Mouse (Mus musculus) mouse embryonic stem cell (cell line): Measurements from ENCODE around the gene Cdca5.
"Not testable (repeated sequence)": the region's sequence is repeated elsewhere in the genome, so short reads cannot be mapped to it uniquely, and the experiment has no call there.

ENCODE experiments used
- in situ Hi-C, 2 experiments: fragments of 300-500 bp; cut with MboI; formaldehyde crosslinking; loops; 1 replicate in 1 of 2; 3 replicates in 1 of 2; pipeline ENCODE4 v1.14.3; 2019 to 2020; ENCODE audit warnings: low sequenced_read_pairs in 2 of 2, low pct_unique_long_range_greater_than_20kb in 1 of 2, mixed read lengths in 1 of 2; ENCODE audit not compliant: unreplicated experiment in 1 of 2

Cdca5 gene

GRCm38 (mm10) chr19:6126789-6127580 lies 42.2 kb downstream of the Cdca5 start:
- in situ Hi-C loops: loop anchor here (5.0 to 10.0 kb wide), 3 partner anchors 90 to 165 kb away; partner anchors contain the start of genes Pola2 (in 2 of the 2) and Capn1 (in 1 of the 2)

DNA sequence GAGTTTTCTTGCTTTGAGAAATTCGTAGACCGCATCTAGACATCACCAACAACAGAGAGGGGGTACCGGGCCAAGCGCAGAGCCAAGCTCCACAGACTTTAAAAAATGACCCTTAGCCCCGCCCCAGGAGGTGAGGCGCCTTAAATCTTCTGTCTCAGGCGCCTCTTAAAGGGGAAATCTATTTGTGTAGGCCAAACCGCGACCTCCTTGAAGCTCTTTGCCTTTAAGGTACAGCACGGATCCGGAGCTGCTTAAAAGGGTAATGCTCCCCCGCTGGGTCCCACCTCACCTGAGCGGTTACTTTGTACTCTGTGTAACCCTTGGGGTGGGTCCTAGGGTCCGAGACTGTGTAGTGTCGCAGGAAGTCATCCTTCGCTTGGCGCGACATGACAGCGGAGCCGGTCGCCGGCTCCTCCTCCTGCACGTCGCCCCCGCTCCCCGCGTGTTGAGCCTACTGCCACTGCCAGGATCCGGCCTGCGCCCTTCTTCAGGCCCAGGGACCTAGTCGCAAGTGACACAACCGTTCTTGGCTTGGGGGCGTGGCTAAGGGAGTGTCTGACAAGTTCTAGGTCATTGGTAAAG lies 43.1 kb downstream of the Cdca5 start, which contains the start of gene Snx15:
Gene Snx15 (minus strand): TSS at position 545 of the 582 bp plus-strand sequence.
- in situ Hi-C loops: loop anchor here (5.0 to 10.0 kb wide), 3 partner anchors 91 to 166 kb away; partner anchors contain the start of genes Pola2 (in 2 of the 2) and Capn1 (in 1 of the 2)

- in situ Hi-C loops: not testable (repeated sequence)
Measured at GRCm38 (mm10) chr19:6130414-6131128, 45.8 kb downstream of the Cdca5 start.

GRCm38 (mm10) chr19:6132171-6132827 lies 47.5 kb downstream of the Cdca5 start:
- in situ Hi-C loops: no loop called here

DNA sequence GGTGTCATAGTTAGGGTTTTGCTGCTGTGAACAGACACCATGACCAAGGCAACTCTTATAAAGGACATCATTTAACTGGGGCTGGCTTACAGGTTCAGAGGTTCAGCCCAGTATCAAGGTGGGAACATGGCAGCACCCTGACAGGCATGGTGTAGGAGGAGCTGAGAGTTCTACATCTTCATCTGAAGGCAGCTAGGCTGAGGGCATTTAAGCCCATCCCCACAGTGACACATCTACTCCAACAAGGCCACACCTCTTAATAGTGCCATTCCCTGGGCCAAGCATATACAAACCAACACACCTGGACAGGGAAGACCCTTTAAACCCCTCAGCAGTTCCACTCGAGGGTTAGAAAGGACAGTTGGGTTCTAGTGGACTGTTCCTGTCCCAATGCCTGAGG lies 48.4 kb downstream of the Cdca5 start:
- in situ Hi-C loops: not testable (repeated sequence)

GRCm38 (mm10) chr19:6136397-6136796 lies 51.6 kb downstream of the Cdca5 start:
- in situ Hi-C loops: no loop called here

GRCm38 (mm10) chr19:6139701-6140100 lies 54.9 kb downstream of the Cdca5 start:
- in situ Hi-C loops: no loop called here

DNA sequence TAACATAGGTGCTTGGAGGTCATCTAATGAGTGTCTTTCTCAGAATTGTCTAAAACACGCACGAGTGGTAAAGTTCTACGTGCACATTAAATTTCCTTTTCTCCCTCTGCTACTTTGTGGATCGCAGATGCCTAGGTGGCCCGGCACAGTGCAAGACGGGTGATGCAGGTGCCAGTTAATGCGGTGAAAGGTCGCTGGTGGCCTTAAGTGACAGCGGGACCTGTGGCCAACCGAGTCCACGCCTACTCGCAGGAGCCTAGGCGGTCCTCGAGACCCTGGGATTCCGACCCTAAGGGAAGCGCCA lies 55.5 kb downstream of the Cdca5 start:
- in situ Hi-C loops: no loop called here

DNA sequence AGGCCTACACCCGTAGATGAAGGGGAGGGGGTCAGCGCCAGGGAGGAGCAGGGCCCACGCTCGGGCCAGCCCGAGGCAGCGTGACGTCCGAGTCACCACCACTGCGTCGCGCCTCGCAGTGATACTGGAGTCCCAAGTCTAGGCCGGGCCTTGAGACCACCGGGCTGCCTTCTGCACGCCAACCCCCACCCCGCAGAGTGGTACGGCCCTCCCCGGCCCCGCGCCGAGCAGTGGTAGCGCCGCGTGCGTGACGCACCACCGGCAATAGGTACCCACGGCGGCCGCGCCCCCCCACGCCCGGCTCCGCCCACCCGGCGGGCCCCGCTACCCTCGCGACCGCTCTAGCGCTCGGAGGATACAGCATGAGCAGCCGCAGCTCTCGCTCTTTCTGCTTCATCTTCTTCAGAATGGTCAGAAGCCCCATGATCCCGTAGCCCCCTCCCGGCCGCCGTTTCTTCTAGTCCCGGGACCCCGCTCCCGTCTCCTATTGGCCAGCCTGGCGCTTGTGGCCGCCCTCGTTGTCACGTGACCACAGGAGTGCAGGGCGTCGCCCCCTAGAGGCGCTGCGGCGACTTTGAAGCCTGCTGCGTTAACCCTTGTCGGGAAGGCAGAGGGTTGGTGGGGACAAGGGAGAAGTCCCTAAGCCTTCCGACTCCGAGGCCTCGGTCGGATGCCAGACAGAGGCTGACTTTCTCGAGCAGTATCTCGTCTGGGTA lies 56.1 kb downstream of the Cdca5 start, which contains the start of gene Batf2:
Gene Batf2 (plus strand): TSS at position 306 of the 716 bp plus-strand sequence.
- in situ Hi-C loops: no loop called here

DNA sequence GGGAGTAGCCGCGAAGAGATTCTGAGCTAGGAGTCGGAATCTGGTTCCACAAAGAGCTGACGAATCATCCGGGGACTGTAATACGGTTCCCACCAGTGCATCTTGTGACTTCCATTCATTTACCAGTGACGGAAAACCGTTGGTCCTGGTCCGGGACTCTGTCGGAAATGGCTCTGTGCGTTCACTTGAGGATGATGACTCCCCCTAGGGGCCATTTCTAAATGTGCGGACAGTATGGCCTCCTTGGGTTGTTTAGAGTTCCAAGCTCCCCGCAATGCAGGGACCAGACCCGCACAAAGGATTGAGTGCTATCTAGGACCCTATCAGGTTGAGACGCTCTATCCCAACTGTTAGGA lies 56.6 kb downstream of the Cdca5 start, which contains the start of gene Arl2:
Gene Arl2 (minus strand): TSS at position 155 of the 356 bp plus-strand sequence.
- in situ Hi-C loops: no loop called here
